Mouse (Mus musculus) kidney, adult 18-20 months (tissue): Measurements from ENCODE around the gene Alkbh2.

Experiments
- DNase-seq: peaks from one replicate; pipeline ENCODE4 v3.0.0; 2021

Alkbh2 gene

GRCm38 (mm10) chr5:114099709-114100389 lies 28.2 kb downstream of the Alkbh2 start:
- DNase-seq, result peak; percentile 94

DNA sequence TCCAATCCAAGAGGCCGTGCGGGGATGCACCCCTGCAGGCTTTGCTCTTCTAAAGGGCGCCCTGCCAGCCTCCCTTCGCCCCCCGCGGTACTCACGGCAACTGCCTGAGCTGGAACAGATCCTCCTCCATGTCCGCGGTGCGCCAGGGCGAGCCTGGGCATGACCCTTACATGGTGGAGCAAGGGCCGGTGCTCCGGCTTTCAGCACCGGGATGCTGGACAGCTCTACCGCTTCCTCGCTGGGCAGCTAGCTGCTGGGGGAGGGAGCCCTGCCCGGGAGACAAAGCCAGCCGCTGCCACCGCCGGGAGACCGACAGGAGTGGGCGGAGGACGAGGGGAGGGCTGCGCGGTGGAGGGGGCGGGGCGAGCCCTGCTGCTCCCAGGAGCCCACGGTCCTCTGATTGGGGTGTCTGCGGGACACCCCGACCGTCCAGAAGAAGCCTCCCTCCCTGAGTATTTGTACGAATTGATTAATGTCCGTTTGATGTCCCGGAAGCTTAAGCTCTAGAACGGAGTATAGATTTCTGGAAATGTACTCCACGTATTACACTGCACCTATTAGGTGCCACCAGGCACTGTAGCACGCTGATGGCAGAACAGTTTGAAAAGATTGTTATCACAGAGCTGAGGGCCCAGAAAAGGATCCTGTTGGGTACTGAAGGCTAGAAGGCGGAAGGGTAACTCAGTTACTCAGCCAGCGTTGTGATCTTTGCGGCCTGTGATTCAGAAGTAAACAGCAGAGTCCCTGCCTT lies 36.8 kb downstream of the Alkbh2 start, which contains the start of gene Svop:
Gene Svop (minus strand): TSS at position 514 of the 751 bp plus-strand sequence.
- DNase-seq, result peak; percentile 72

DNA sequence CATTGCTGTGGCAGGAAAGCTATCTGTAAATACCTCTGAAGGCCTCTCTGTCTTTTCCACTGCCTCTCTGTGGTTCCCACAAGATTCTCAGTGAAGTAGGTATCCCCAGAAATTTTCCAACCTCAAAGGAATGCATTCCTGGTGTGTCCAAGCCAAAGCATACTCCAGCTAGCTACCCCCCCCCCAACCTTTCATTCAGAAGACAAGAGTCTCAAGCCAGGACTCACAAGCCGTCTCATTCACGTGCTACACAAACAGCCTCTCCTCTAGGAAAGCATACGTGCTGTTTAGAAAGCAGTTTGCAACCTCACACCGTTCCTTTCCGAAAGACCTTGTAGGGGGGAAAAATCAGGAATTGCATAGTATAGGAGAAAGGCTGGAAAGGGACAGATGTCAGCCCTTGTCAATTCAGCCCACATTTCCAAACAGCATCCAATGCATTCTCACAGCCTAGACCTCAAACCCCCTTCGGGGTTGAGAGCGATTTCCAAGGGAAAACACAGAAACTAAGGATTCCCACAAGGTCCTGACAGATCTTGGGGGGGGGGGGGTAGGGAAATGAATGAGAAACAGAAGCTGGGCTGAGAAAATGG lies 37.5 kb downstream of the Alkbh2 start:
- no peak for DNase-seq

DNA sequence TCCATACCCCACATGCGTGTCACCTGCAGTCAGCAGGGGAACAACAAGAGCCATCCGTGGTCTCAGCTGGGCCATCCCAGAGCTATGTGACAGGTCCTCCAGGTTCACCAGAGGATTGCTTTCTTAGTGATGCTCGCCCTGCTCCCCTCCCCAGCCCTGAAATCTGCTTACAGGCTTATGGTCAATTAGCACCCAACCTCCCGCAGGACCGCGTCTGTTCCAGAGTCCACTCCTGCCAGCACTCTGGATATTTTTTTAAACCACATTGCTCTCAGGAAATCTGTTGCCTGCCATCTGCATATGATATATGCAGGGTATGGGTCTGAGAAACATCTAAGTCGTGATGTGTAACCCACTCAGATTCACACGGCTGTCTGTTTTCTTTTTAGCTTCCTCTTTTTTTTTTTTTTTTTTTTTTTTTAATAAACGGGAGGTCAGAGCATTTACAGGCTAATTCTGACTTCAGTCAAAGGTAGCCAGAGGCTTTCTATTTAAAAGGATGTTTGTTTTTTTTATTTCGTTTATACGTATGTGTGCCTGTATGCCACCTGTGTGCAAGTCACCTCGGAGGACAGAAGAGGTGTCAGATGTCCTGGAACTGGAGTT lies 40.0 kb downstream of the Alkbh2 start:
- DNase-seq, result no peak

DNA sequence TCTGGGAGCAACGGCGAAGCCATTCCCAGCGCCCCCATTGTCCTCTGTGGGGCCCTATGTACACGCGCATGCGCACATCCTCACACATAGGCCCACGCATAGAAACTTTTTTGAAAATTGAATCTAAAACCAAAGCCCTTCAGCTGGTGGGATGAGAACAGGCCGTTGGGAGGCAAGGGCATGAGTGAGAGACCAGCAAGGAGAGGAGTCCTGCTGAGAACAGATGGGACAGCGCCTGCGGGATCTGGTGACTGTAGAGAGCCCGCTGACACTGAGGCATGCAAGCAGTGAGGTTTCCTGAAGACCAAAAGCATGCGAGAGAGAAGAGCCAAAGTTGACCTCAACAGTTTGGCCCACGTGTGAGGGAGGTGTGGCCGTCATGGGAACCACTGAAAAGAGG lies 42.5 kb downstream of the Alkbh2 start:
- no peak for DNase-seq

DNA sequence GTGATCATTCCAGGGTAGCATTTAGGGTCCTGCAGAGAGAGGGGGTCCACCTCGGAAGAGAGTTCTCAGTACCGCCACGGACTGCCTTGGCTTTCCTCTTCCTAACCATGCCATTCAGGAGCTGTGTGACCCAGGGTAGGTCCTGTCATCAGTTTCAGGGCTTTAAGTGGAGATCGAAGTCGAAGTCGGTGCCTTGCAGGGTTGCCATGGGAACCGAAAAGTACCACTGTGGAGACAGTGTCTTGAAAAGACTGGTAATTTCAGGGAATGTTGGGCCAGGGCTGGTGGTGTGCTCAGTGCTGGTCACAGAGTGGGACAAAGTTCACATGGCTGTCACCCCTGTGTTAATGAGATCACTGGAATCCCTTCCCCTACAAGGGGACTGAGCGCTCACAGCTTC lies 51.0 kb downstream of the Alkbh2 start:
- no peak for DNase-seq
